Mouse (Mus musculus) midbrain, embryonic 14.5 days (tissue): ENCODE measurements around the gene Kdm3a. TPM values are rescaled to one million over a fixed set of nuclear protein-coding genes. Genes with fewer than 3 reads are reported as not detected.
A peak's percentile ranks its signal among the peaks of the same experiment; 100 is the strongest.

ENCODE experiments used
- ATAC-seq: fragments of 200-750 bp; cut with Nextera tagmentation; 2 replicates; pipeline ENCODE4 v1.8.0; 2017; ENCODE audit warnings: moderate number of reproducible peaks, moderate library complexity; ENCODE audit not compliant: low FRiP score, low TSS enrichment
- DNase-seq: peaks from one replicate; pipeline ENCODE4 v3.0.0-alpha.2; 2015
- H3K27ac ChIP-seq: fragments of 300-500 bp; sonication (generic); replicated peaks from 2 replicates; pipeline ENCODE4 v1.5.1; 2014; ENCODE audit warnings: mild to moderate bottlenecking, low read depth, low read length, moderate library complexity
- H3K27me3 ChIP-seq: fragments of 300-500 bp; sonication (generic); 2 replicates; pipeline ENCODE4 v1.6.1; 2014; ENCODE audit warnings: low read length, control low read depth, mixed read lengths; ENCODE audit not compliant: control insufficient read depth, insufficient read depth
- H3K36me3 ChIP-seq: fragments of 300-500 bp; sonication (generic); 2 replicates; pipeline ENCODE4 v1.6.1; 2014; ENCODE audit warnings: low read length, control low read depth; ENCODE audit not compliant: control insufficient read depth, insufficient read depth
- H3K4me1 ChIP-seq: fragments of 300-500 bp; sonication (generic); 2 replicates; pipeline ENCODE4 v1.6.1; 2014; ENCODE audit warnings: mild to moderate bottlenecking, antibody characterized with exemption, low read length, control low read depth; ENCODE audit not compliant: control insufficient read depth, insufficient read depth
- H3K4me2 ChIP-seq: fragments of 300-500 bp; sonication (generic); 2 replicates; pipeline ENCODE4 v1.6.1; 2014; ENCODE audit warnings: mild to moderate bottlenecking, low read length, moderate library complexity
- H3K4me3 ChIP-seq: fragments of 300-500 bp; sonication (generic); replicated peaks from 2 replicates; pipeline ENCODE4 v1.5.1; 2014; ENCODE audit warnings: low read depth, low read length
- H3K9ac ChIP-seq: fragments of 300-500 bp; sonication (generic); replicated peaks from 2 replicates; pipeline ENCODE4 v1.6.1; 2014; ENCODE audit warnings: mild to moderate bottlenecking, low read length, moderate library complexity
- H3K9me3 ChIP-seq: fragments of 300-500 bp; sonication (generic); 2 replicates; pipeline ENCODE4 v1.6.1; 2016; ENCODE audit warnings: low read length, control low read depth, mixed read lengths; ENCODE audit not compliant: control insufficient read depth
- WGBS: fragments of 180-500 bp; shearing (Covaris S2); extraction: QIAGEN DNeasy Blood & Tissue Kit; methylation state at CpG from one replicate; pipeline ENCODE4 v1.1.7; 2014; 5-methylcytosine and 5-hydroxymethylcytosine counted together
- polyA plus RNA-seq: library from polyadenylated mRNA; unstranded; fragments of >200 nt; fragmentation: Nextera tagmentation; extraction: Ambion mirVana; gene quantifications from 2 replicates; pipeline ENCODE4 v1.2.1, GENCODE M21; 2014

The Kdm3a gene
- polyA plus RNA-seq, 1 experiment from 2014 or later, result 43.7 TPM

DNA sequence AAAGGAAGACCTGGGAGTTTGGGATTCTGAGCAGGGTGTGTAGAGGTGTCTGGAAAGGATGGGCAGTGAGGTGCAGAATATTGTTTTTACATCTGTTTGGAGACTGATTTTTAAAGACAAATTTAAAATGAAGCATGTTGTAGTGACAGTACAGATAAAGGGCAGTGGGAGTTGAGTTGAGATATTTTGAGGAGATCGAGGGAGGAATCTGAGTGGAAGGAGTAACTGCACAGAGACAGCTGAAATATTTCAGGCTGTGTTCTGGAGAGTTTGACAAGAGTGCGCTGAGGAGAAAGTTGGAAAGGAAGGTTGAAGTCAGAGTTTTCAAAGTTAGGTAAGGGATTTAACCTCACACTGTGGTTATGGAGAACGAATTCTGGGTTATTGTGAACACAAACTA is 64.2 kb downstream of the Kdm3a start:
- no peaks in the 10 kb centered on the region for H3K27me3 ChIP-seq
- H3K4me2 ChIP-seq, result no peak overlapping the region
- ATAC-seq (no peak), DNase-seq (no peak)
- H3K27ac ChIP-seq, result no peak overlapping the region
- no peaks in the 10 kb centered on the region for H3K9me3 ChIP-seq
- WGBS, result 94% methylated on average over 3 of the region's 3 CpGs
- H3K4me1 ChIP-seq, result no peaks in the 10 kb centered on the region
- no peak overlapping the region for H3K4me3 ChIP-seq
- no peak overlapping the region for H3K9ac ChIP-seq
- H3K36me3 ChIP-seq, result peaks cover 32% of the 10 kb centered on the region

DNA sequence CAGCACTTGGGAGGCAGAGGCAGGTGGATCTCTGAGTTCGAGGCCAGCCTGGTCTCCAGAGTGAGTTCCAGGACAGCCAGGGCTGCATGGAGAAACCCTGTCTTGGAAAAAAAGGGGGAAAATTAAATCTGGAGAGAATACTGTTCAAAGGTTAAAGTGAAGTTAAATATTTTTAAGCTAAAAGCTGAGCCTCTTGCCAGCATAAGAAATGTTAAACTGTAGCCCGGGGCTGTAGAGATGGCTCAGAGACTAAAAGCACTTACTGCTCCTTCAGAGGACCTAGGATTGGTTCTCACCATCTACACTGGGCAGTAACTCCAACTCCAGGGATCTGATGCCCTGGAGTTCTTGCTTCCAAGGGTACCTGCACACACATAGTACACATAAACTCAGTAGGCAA is 76.0 kb downstream of the Kdm3a start:
- peaks cover 11% of the 10 kb centered on the region for H3K36me3 ChIP-seq
- WGBS, result 99% methylated on average over 2 of the region's 2 CpGs
- no peaks in the 10 kb centered on the region for H3K4me1 ChIP-seq
- ATAC-seq (no peak), DNase-seq (no peak)
- no peaks in the 10 kb centered on the region for H3K9me3 ChIP-seq
- no peak overlapping the region for H3K9ac ChIP-seq
- no peak overlapping the region for H3K27ac ChIP-seq
- H3K4me2 ChIP-seq, result no peak overlapping the region
- no peaks in the 10 kb centered on the region for H3K27me3 ChIP-seq
- no peak overlapping the region for H3K4me3 ChIP-seq

DNA sequence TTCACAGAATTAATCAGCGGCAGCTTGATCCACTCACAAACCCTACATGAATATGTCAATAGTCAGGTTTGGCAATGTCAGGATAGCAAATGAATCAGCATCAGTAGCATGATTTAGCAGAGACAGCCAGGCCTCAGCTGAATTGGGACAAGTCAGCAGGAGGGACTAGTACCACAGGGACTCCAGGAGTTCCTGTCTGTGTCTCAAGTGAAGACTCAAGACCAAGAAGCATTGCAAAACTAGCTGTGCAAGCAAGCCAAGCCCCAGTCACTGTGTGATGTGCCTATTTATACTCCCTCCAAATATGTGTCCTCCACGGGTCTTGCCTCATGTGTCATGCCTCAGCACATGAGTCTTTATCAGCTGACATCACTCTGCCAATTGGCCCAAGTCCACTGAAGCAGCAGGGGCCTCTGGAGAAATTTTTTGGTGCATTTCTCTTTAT is 77.3 kb downstream of the Kdm3a start:
- H3K27me3 ChIP-seq, result no peaks in the 10 kb centered on the region
- DNase-seq (no peak), ATAC-seq (no peak)
- H3K4me1 ChIP-seq, result no peaks in the 10 kb centered on the region
- no peak overlapping the region for H3K9ac ChIP-seq
- H3K4me2 ChIP-seq, result no peak overlapping the region
- no peak overlapping the region for H3K4me3 ChIP-seq
- H3K9me3 ChIP-seq, result no peaks in the 10 kb centered on the region
- 0 out of 2 replicates have a peak, but pooled peaks cover 3% of the 10 kb centered on the region for H3K36me3 ChIP-seq
- no peak overlapping the region for H3K27ac ChIP-seq
- WGBS, result 94% methylated on average over 2 of the region's 2 CpGs

DNA sequence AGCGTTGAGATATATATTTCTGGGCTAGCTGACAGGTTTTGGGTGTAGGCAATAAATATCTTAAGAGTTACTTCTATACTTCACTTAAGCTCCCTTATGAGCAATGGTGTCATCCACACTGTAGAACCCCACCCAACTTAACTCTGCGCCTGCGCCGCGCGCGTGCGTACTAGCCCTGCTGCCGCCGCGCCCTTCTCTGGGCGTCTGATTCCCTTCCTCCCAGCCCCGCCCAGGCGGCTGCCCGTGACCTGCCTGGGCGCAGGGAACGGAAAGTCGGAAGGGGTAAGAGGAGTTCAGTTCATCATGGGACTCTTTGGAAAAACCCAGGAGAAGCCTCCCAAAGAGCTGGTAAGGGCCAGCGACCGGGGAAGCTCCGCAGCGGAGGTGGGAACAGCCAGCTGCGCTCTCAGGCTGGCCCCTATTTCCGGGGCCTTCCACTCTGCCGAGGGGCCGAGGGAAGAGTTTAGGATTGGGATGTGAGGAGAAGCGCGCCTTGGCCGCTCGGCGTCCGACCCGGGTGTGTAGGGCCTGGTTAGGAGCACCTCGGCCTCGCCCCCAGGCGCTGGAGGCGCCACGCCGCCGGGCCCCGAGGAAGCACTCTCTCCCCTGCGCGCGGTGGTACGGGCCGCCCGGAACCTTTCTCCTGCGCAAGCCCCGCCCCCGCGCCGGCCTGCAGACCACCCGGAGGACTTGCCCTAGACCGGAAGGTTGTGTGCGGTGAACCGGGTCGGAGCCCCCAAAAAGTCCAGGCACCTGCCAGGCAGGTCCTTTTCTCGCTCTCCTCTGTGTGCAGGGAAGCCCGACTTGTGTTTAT is 88.9 kb downstream of the Kdm3a start, which contains the start of gene Chmp3:
TSS of gene Chmp3 (plus strand) at position 112 of the 814 bp plus-strand sequence.
- Histone ChIP-seq H3K27me3 (no peaks in the 10 kb centered on the region), H3K4me1 (peaks cover 8% of the 10 kb centered on the region; the same call in 1 of the 2 replicates), H3K9me3 (peaks cover 4% of the 10 kb centered on the region; the same call in 1 of the 2 replicates), H3K4me2 (peak within 1 kb of the TSS; percentile 57), H3K9ac (peak within 1 kb of the TSS; percentile 96), H3K4me3 (peak within 1 kb of the TSS; percentile 71), H3K36me3 (no peaks in the 10 kb centered on the region), H3K27ac (peak within 1 kb of the TSS; percentile 97)
- DNase-seq, result peak; percentile 96
- ATAC-seq, result peak; percentile 98
- under 1% methylated on average over 57 of the region's 59 CpGs for WGBS

Other genes starting within 250 kb of the Kdm3a start
- 5.5 and 6.7 TPM in 2 replicates for gene Rmnd5a, start 192.4 kb downstream of the Kdm3a start, polyA plus RNA-seq
- gene Rnf103, start 139.1 kb downstream of the Kdm3a start, polyA plus RNA-seq, result 24.5 and 34.5 TPM in 2 replicates
- gene Chmp3, start 89.2 kb downstream of the Kdm3a start, polyA plus RNA-seq, result 43.0 and 57.8 TPM in 2 replicates
- gene Reep1, start 74.6 kb upstream of the Kdm3a start, polyA plus RNA-seq, result 228 and 298 TPM in 2 replicates
- gene Mrpl35, start 194.0 kb upstream of the Kdm3a start, polyA plus RNA-seq, result 40.4 and 41.1 TPM in 2 replicates
- 161 and 173 TPM in 2 replicates for gene Immt, start 198.3 kb upstream of the Kdm3a start, polyA plus RNA-seq